Mouse (Mus musculus) cerebral cortex, adult 2 months (tissue): ENCODE data around the gene Sdk1.

Experiments
- WGBS: fragments of 180-500 bp; shearing (Covaris S2); methylation state at CpG from one replicate; pipeline ENCODE4 v1.1.7; 2018; 5-methylcytosine and 5-hydroxymethylcytosine counted together

The Sdk1 gene

DNA sequence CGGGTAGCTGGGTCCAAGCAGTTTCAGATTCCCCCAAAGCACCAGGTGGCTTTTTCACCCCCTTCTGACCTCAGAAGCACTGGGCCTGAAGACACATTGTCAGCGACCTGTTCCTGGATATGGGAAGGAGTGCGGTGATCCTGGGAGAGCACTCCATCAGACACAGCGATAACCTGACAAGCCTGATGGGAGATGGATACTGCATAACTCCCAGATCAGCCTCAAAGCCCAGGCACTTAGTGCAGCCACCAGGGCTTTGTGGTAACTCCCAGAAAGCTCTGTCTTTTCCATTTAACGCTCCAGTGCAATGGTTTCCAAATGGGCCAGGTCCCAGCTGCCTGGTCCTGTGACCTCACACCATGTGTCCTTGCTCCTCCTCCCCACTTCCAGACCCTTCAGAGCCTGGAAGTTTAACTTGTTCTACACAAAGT is 886.9 kb downstream of the Sdk1 start:
- 66% methylated on average over 5 of the region's 5 CpGs for WGBS

DNA sequence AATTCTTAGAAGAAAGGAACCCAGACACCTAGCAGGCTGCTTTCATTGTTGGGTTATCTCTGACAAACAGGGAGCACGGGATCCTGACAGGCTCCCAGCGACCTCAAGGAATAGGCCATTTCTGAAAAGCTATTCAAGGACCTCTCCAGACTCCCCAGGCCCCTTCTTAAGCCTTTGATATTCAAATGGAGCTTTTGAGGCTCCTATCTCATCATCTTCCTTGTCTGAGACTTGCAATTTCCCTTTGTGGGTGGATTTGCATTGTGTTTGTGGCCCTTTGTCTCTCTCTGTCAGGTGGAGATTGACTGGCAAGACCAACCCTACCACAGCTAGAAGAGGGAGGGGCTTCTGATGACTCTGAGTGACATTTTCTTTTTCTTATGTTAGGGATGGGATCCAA is 888.7 kb downstream of the Sdk1 start:
- whole genome bisulfite sequencing, result 51% methylated on average over 2 of the region's 2 CpGs

GRCm38 (mm10) chr5:142139978-142140377 is 898.7 kb downstream of the Sdk1 start:
- 36% methylated on average over 7 of the region's 7 CpGs for WGBS

- 71% methylated on average over 8 of the region's 8 CpGs for WGBS
These were observed 908.3 kb downstream of the Sdk1 start for GRCm38 (mm10) chr5:142149594-142149993.

- WGBS, result 98% methylated on average over 4 of the region's 4 CpGs
These were observed 909.5 kb downstream of the Sdk1 start for GRCm38 (mm10) chr5:142150756-142151155.

DNA sequence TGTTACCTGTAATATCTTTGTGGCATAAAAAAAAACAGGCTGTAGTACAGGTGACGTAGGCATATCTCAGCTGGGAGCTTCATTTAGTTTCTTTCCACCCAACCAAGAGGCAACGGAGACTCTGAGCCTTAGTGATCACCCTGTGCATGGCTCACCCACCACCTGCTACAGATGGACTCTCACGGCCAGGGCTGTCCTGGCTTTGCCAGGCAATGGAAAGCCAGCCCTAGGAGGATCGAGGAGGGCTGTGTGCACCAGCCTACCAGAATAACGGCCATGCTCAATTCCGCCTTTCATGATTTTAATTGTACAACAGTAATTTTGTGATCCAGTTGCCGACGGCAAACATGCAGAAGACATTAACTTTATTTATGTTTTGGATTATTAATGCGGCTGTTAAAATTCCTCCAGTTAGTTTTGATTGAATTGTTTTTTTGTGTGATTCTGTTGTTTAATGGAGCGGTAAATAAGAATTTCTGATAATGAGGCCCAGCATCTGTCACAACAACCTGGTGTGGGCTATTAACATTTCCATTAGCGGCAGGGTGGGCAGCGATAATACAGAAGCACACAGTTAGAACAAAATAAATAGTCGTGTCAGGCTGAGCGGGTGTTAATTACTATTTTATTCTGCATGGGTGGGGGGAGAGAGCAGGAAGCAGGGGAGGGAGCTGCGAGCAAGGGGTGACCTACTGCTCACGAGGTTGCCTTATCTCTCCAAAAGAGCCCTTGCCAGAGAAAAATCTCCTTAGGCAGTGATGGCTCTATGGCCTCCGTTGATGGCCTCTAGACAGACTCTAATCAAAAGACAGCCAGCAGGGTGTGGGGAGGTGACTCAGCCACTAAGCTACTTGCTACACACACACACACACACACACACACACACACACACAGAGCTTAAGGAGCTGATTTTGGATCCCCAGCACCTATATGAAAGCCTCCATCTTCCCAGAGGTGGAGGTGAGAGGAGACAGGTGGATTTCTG is 915.9 kb downstream of the Sdk1 start:
- 70% methylated on average over 17 of the region's 17 CpGs for WGBS

- WGBS, result 92% methylated on average over 4 of the region's 4 CpGs
These were observed 922.2 kb downstream of the Sdk1 start for GRCm38 (mm10) chr5:142163483-142163882.

DNA sequence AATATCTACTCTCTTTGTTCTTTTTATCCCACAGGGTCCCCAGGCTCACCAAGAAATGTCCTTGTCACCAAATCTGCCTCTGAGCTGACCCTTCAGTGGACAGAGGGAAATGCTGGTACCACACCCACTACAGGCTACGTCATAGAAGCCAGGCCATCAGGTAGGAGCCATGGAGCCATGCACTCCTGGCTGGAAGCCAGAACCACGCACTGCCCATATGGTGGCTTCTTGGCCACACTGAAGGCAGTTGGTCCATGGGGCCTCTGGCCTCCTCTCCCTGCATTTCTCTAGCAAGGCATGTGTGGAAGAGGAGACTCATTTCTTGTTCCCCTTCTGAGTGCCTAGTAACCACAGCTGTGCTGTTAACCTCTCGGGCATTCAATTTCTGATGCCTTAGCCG is 932.3 kb downstream of the Sdk1 start:
- WGBS, result 90% methylated on average over 4 of the region's 4 CpGs

GRCm38 (mm10) chr5:142178164-142178563 is 936.9 kb downstream of the Sdk1 start:
- 40% methylated on average over 8 of the region's 8 CpGs for WGBS

DNA sequence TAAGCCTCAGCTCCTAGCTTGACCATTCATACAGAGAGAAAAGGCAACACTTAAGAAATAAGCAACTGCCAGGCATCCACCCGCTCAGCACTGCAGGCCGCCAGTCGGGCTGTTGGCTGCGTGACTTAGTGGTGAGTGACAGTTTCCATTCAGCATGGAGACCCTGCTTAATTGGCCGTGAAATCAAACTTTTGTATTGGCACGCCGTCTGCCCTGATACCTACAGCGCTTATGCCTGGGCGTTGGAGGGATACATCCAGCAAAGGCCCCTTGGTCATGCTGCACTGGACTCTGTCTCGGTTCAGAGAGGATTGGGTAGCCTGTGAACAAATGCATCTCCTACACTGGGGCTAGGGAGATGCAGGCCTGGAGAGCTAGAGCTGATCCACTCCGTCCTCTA is 938.0 kb downstream of the Sdk1 start:
- 64% methylated on average over 11 of the region's 11 CpGs for WGBS

DNA sequence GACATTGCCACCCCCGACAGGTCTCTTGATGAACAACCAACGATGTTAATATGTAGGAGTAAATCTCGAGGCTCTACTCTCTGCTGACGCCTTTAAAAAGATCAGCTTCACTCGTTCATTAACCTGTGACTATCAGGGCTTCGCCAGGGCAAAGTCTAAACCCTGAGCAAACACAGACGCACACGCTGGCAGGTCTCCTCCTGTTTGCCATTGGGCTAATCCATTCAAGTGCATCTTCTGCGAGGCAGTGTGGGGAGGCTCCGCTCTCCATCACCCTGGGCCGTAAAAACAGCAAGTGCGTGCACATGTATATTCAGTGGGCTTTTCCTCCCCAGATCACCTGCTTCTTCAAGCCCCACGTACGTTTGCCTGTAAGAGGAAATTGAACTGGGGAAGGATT is 940.6 kb downstream of the Sdk1 start:
- WGBS, result 81% methylated on average over 14 of the region's 14 CpGs

GRCm38 (mm10) chr5:142188765-142189164 is 947.5 kb downstream of the Sdk1 start:
- WGBS, result 90% methylated on average over 5 of the region's 5 CpGs

DNA sequence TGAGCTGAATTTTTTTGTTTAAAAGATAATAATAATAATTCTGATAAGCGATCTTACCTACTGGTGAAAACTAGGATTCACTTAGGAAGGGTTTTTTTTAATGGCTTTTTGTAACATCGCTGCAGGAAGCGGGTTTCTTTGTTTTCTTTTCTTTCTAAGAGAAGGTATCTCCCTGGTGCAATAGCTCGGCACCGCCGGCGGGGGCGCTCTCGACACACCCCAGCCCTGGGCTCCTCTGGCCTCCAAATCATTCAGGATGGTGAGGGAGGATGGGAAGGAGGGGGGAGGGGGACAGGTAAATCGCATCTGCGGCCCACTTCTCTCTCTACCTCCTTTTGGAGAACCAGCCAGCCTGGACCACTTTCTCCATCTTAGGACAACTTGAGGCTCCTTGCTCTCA is 971.0 kb downstream of the Sdk1 start:
- WGBS, result 69% methylated on average over 11 of the region's 11 CpGs

DNA sequence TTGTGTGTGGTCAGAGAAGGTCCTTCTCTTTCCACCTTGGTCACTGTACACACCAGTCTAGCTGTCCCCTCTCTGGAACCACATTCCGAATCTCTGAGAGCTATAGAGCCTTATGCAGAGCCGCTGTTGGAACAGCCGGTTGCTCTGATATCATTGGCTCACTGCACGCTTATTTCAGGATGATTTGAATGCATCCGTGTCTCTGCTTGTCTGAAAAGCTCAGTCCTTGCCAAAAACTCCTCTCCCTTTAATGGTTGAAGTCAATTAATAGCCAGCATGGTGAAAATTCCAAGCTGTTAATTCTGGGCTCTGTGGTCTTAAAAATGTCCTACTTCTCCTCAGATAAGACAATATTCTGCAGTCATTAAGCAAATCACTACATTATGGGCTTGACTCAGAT is 974.7 kb downstream of the Sdk1 start:
- 31% methylated on average over 5 of the region's 5 CpGs for WGBS

- WGBS, result 87% methylated on average over 12 of the region's 12 CpGs
These were observed 979.7 kb downstream of the Sdk1 start for GRCm38 (mm10) chr5:142220851-142221503.

- WGBS, result 85% methylated on average over 18 of the region's 18 CpGs
These were observed 987.9 kb downstream of the Sdk1 start for GRCm38 (mm10) chr5:142228957-142229810.

GRCm38 (mm10) chr5:142229811-142230205 is 988.5 kb downstream of the Sdk1 start:
- 90% methylated on average over 8 of the region's 8 CpGs for WGBS

- 94% methylated on average over 6 of the region's 6 CpGs for whole genome bisulfite sequencing
These were observed 999.0 kb downstream of the Sdk1 start for GRCm38 (mm10) chr5:142240288-142240687.

- 59% methylated on average over 3 of the region's 3 CpGs for WGBS
These were observed 1001.3 kb downstream of the Sdk1 start for GRCm38 (mm10) chr5:142242597-142242996.

- 85% methylated on average over 2 of the region's 2 CpGs for WGBS
These were observed 1001.8 kb downstream of the Sdk1 start for GRCm38 (mm10) chr5:142243069-142243468.

GRCm38 (mm10) chr5:142256231-142256630 is 1014.9 kb downstream of the Sdk1 start:
- WGBS, result 91% methylated on average over 6 of the region's 6 CpGs

GRCm38 (mm10) chr5:142258716-142259115 is 1017.4 kb downstream of the Sdk1 start:
- WGBS, result 53% methylated on average over 7 of the region's 7 CpGs
